Mouse (Mus musculus) heart, adult 2 months (tissue): ENCODE measurements at regions not wholly inside any gene's neighbourhood (a gene's known extent, or its start where the extent isn't known, plus 50 kb on each side); places are given as distances from the start of the nearest gene placed in this dataset.

Experiments used
- CTCF ChIP-seq: fragments of 200-600 bp; IDR thresholded peaks from 2 replicates; pipeline ENCODE4 v1.8.1; 2022; ENCODE audit warnings: antibody characterized with exemption, mild to moderate bottlenecking, moderate library complexity
- EP300 ChIP-seq: fragments of 200-500 bp; IDR thresholded peaks from 2 replicates; pipeline ENCODE4 v1.6.1; 2011; ENCODE audit warnings: low read depth, low read length, control low read depth; ENCODE audit not compliant: insufficient read depth

- TF ChIP-seq CTCF: no peak
- no peak for TF ChIP-seq EP300
Observed at GRCm38 (mm10) chr17:84010492-84011060, 162.8 kb upstream of the Haao start.
